In genomic region chr19:53040164-53041132, GRCm38 (mm10) we compare ENCODE assay signal across 7 mouse cellular contexts. TPM values are rescaled to one million over a fixed set of nuclear protein-coding genes. Genes with fewer than 3 reads are reported as not detected.
A peak's percentile ranks its signal among the peaks of the same experiment; 100 is the strongest.
DNase-seq lines count a peak whose midpoint lies in the region; ATAC-seq and TF ChIP-seq lines count a peak whose summit lies in the region.

Xpnpep1 (minus strand) TSS chr19:53040214.

- peak; percentile 58 for DNase-seq in 3134 (ENCODE audit: extremely low read depth, insufficient read length, low spot score)
- no peak for DNase-seq in heart, postnatal 10 days
- DNase-seq in left cerebral cortex, adult 8-10 months (ENCODE audit: low spot score in 2 of 2) = no peak
- DNase-seq in ovary, postnatal 14 days (ENCODE audit: low spot score) = no peak

- no peaks in the 10 kb centered on the region for H3K36me3 ChIP-seq in E14TG2a.4 (ENCODE audit: insufficient read depth, low read length)
- H3K36me3 ChIP-seq in erythroblast, embryonic 14.5 days (ENCODE audit: control insufficient read depth) = peaks cover 14% of the 10 kb centered on the region

- H3K9me3 ChIP-seq in E14TG2a.4 (ENCODE audit: low read length) = no peaks in the 10 kb centered on the region
- no peaks in the 10 kb centered on the region for H3K9me3 ChIP-seq in erythroblast, embryonic 14.5 days (ENCODE audit: control insufficient read depth, low read length)

- intact Hi-C loops in heart, postnatal 10 days (cut with DNase I) = no loop called here

- no peaks in the 10 kb centered on the region for H3K27me3 ChIP-seq in E14TG2a.4 (ENCODE audit: insufficient read depth, low read length)
- no peaks in the 10 kb centered on the region for H3K27me3 ChIP-seq in erythroblast, embryonic 14.5 days (ENCODE audit: control insufficient read depth)

- no peak for ATAC-seq in megakaryocyte, adult 5-6 weeks (ENCODE audit: poor library complexity, severe bottlenecking)

- peak within 1 kb of the TSS; percentile 98 for H3K4me3 ChIP-seq in E14TG2a.4 (replicated peaks; ENCODE audit: low read length)
- peak within 1 kb of the TSS; percentile 76 for H3K4me3 ChIP-seq in erythroblast, embryonic 14.5 days (replicated peaks)

- no peak for TF ChIP-seq CTCF in E14TG2a.4 (conservative IDR thresholded peaks at IDR 0.05; ENCODE audit: low read length)

- peaks cover 71% of the 10 kb centered on the region for H3K4me1 ChIP-seq in E14TG2a.4 (replicated peaks; ENCODE audit: low read depth, low read length)
- peaks cover 50% of the 10 kb centered on the region for H3K4me1 ChIP-seq in erythroblast, embryonic 14.5 days (ENCODE audit: control insufficient read depth)

RNA-seq across cellular contexts. Expression of gene Xpnpep1, which starts in this region (rescaled TPM):
- 5.7 and 8.0 TPM in 2 replicates for polyA plus RNA-seq in erythroblast, embryonic 14.5 days (2012)
- 100 to 1,000 TPM; 124 to 125 TPM for total RNA-seq in heart, postnatal 10 days (2021)
- 10 to 100 TPM; 59.6 to 74.9 (median 68.6) TPM for total RNA-seq in left cerebral cortex, adult 8-10 months (2022)
- 46.3 and 52.5 TPM in 2 replicates for total RNA-seq in megakaryocyte, adult 5-6 weeks (2015)
- total RNA-seq in megakaryocyte, adult 5-6 weeks (2017) = 57.8 and 60.2 TPM in 2 replicates
